Mouse (Mus musculus) Patski (cell line): ENCODE results near the gene Foxi2. TPM values are rescaled to one million over a fixed set of nuclear protein-coding genes. Genes with fewer than 3 reads are reported as not detected.
A peak's percentile ranks its signal among the peaks of the same experiment; 100 is the strongest.

Source experiments
- ATAC-seq: fragments of 100-300 bp; one replicate; pipeline ENCODE4 v1.8.0; 2021
- CTCF ChIA-PET: fragments of 350-600 bp; sonication (Branson Sonifier 250); formaldehyde crosslinking; loops from one replicate; lab custom pipeline; 2022; ENCODE audit warnings: inconsistent platforms; lab: Charles Lee
- POLR2A ChIA-PET: fragments of 350-600 bp; sonication (Branson Sonifier 250); formaldehyde crosslinking; loops from one replicate; lab custom pipeline; 2022; ENCODE audit warnings: antibody characterized with exemption, inconsistent platforms; lab: Charles Lee
- DNase-seq: peaks from one replicate; pipeline ENCODE4 v3.0.0-alpha.2; 2011; ENCODE audit warnings: low read depth, low spot score
- H3K27me3 ChIP-seq: fragments of 371-371 bp; one replicate; pipeline ENCODE4 v1.5.1; 2021
- CTCF ChIP-seq: fragments of 100-300 bp; IDR thresholded peaks from one replicate; pipeline ENCODE4 v1.5.1; 2021
- in situ Hi-C: fragments of 300-500 bp; cut with MboI; formaldehyde crosslinking; loops from 3 replicates; pipeline ENCODE4 v1.11.1; 2018; ENCODE audit warnings: low pct_unique_long_range_greater_than_20kb, mixed read lengths
- polyA plus RNA-seq: library from polyadenylated mRNA; unstranded; gene quantifications from one replicate; pipeline ENCODE4 v1.2.3, GENCODE M21; 2021

The Foxi2 gene
- polyA plus RNA-seq, 1 experiment from 2014 or later = not detected

- CTCF ChIA-PET = interaction anchor here (3.3 kb wide), 1 partner anchor 9 kb away, joined by 11 read pairs; no protein-coding TSS in a partner anchor
- H3K27me3 ChIP-seq = peaks cover 3% of the 10 kb centered on the region
- no peak for TF ChIP-seq CTCF
- POLR2A ChIA-PET = no interaction called here
- DNase-seq (no peak), ATAC-seq (no peak)
- in situ Hi-C loops = loop anchor here (10.0 kb wide), 1 partner anchor 267 kb away; no protein-coding TSS in a partner anchor
These were observed 12.2 kb upstream of the Foxi2 start for GRCm38 (mm10) chr7:135397874-135398273.

DNA sequence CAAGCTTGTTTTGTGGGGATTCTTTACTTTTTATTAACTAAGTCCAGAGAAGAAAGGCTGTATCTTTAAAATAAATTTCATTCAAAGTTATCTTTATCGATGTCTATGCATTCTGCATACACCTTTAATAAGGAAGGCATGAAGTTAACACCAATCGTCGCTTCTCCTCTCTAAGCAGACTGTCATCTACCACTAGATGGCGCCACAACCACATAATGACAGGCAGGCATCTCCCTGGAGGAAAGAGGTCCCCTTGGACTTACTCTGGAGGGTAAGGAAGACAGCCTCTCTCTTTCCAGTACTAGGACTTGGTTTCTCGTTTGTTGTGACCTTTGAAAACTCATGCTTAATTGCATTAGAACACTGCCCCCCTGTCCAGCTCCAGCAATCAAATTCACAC is 6.7 kb upstream of the Foxi2 start:
- DNase-seq (peak; percentile 22), ATAC-seq (no peak)
- ChIA-PET CTCF (interaction anchor here (0.7 to 3.1 kb wide), 15 partner anchors 12 to 312 kb away, joined by 3 to 35 read pairs (median 4); no protein-coding TSS in a partner anchor), POLR2A (no interaction called here)
- peak; percentile 75 for TF ChIP-seq CTCF
- H3K27me3 ChIP-seq = peaks cover 5% of the 10 kb centered on the region
- in situ Hi-C loops = loop anchor here (5.0 kb wide), 1 partner anchor 74 kb away; no protein-coding TSS in a partner anchor

- POLR2A ChIA-PET = no interaction called here
- no peak for TF ChIP-seq CTCF
- ATAC-seq = no peak
These were observed 3.3 kb upstream of the Foxi2 start for GRCm38 (mm10) chr7:135406761-135407160.

GRCm38 (mm10) chr7:135408501-135408900 is 1.6 kb upstream of the Foxi2 start:
- TF ChIP-seq CTCF = no peak
- POLR2A ChIA-PET = no interaction called here

More at GRCm38 (mm10) chr7:135406761-135407160, 3.3 kb upstream of the Foxi2 start:
- in situ Hi-C loops = no loop called here
- peaks cover 22% of the 10 kb centered on the region for H3K27me3 ChIP-seq
- no peak for DNase-seq
- CTCF ChIA-PET = interaction anchor here (1.5 kb wide), 1 partner anchor 79 kb away, joined by 4 read pairs; no protein-coding TSS in a partner anchor

DNA sequence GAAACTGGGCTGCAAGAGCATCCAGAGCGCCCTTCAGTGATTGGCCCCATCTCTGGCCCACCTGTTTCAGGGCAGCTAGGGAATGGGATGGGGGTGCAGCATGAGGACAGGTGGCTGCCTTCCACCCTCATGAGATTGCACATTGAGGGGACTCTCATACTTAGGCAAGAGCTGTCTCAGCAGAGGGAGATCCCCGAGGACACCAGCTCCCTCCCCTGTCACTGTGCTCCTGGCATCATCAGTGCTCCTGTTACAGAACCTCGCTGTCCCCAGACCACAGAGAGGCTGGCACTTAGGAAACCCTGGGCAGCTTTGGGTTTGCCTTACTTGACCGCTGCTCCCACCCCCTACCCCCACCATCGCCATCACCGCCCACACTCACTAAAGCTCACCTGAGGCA is 2.2 kb downstream of the Foxi2 start:
- H3K27me3 ChIP-seq = peaks cover 43% of the 10 kb centered on the region
- ChIA-PET CTCF (no interaction called here), POLR2A (interaction anchor here (0.6 kb wide), 1 partner anchor 10 kb away, joined by 5 read pairs; no protein-coding TSS in a partner anchor)
- ATAC-seq (no peak), DNase-seq (no peak)
- no peak for TF ChIP-seq CTCF
- in situ Hi-C loops = no loop called here

More at GRCm38 (mm10) chr7:135408501-135408900, 1.6 kb upstream of the Foxi2 start:
- no peak for DNase-seq
- CTCF ChIA-PET = no interaction called here
- in situ Hi-C loops = no loop called here
- peaks cover 31% of the 10 kb centered on the region for H3K27me3 ChIP-seq
- no peak for ATAC-seq

GRCm38 (mm10) chr7:135428840-135429239 is 18.7 kb downstream of the Foxi2 start:
- CTCF ChIA-PET = no interaction called here
- POLR2A ChIA-PET = no interaction called here
- no peak for ATAC-seq
- no peak for DNase-seq
- H3K27me3 ChIP-seq = peaks cover 1% of the 10 kb centered on the region
- in situ Hi-C loops = no loop called here
- no peak for TF ChIP-seq CTCF

DNA sequence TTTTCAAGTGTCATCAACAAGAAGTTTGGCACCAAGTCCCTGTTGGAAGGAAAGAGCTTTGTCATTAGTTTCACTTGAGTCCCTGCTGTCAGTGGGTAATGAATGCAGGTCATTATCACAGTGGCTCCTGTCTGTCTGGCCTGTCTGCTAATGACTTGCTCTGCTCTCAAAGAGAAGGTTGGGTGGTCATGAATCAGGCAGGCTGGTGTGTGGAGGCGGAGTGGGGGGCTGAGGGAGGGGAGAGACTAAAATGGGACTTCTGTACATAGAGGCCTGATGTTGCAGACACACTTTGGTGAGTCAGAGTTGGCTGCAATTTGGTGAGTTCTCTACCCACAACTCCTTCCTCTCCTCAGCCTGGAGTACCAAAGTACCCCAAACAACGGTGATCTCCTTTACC is 20.8 kb downstream of the Foxi2 start:
- in situ Hi-C loops = no loop called here
- ATAC-seq (no peak), DNase-seq (no peak)
- CTCF ChIA-PET = no interaction called here
- no peaks in the 10 kb centered on the region for H3K27me3 ChIP-seq
- TF ChIP-seq CTCF = no peak
- POLR2A ChIA-PET = no interaction called here

DNA sequence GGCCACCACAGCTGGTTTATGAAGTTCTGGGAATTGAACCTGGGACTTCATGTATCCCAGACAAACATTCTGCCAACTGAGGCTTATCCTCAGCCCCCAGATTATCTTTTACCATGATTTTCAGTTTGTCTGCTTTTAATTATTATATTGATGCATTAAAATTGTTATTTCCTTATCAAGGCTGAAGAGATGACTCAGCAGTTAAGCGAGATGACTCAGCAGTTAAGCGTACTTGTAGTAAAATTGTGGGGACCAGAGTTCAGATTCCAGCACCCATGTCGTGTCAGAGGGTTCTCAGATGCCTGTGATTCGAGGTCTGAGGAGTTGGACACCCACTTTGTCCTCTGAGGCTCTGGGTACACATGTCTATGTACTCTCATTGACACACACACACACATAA is 33.8 kb downstream of the Foxi2 start:
- ChIA-PET CTCF (no interaction called here), POLR2A (no interaction called here)
- in situ Hi-C loops = no loop called here
- H3K27me3 ChIP-seq = peaks cover 9% of the 10 kb centered on the region
- ATAC-seq = no peak
- TF ChIP-seq CTCF = no peak
- DNase-seq = no peak

DNA sequence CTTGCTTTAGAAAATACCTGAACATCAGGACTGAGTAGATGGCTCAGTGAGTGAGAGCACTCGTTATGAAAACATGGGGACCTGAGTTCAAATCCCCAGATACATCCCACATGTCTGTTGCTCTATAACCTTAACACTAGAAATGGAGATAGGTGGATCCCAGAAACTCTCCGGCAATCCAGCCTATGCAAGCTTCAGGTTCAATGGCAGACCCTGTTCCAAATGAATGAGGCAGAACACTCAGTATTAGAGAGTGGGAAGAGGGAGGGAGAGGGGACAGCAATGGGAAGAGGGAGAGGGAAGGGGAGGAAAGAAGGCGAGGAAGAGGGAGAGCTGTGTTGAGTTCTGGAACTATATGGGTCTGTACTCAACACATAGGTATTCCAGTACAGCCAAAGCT is 41.2 kb downstream of the Foxi2 start:
- DNase-seq = no peak
- peaks cover 3% of the 10 kb centered on the region for H3K27me3 ChIP-seq
- TF ChIP-seq CTCF = no peak
- in situ Hi-C loops = loop anchor here (25.0 kb wide), 1 partner anchor 1614 kb away; no protein-coding TSS in a partner anchor
- ChIA-PET POLR2A (no interaction called here), CTCF (interaction anchor here (1.3 kb wide), 1 partner anchor 26 kb away, joined by 3 read pairs; no protein-coding TSS in a partner anchor)
- no peak for ATAC-seq

- in situ Hi-C loops = loop anchor here (25.0 kb wide), 1 partner anchor 1615 kb away; no protein-coding TSS in a partner anchor
- peaks cover 3% of the 10 kb centered on the region for H3K27me3 ChIP-seq
- no peak for ATAC-seq
- CTCF ChIA-PET = no interaction called here
- no peak for DNase-seq
- no peak for TF ChIP-seq CTCF
- POLR2A ChIA-PET = no interaction called here
These were observed 42.3 kb downstream of the Foxi2 start for GRCm38 (mm10) chr7:135452366-135452765.

DNA sequence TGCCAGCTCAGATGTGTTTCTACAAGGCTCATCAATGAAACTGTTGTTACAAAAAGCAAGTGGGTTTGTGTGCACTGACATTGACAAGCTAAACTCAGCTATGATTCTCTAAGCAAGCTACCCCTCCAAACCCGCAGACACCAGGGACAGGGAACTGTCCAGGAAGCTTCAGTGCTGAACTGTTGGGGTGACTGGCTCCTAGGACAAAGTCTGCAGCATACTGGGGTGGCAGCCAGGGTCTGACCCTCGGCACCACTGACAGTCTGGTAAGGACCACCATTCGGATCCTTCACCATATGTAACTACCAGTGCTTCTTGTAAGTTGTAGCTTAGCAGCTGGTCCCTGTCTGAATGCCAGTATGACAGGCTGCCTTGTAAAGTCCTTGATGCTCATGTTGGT is 43.6 kb downstream of the Foxi2 start:
- POLR2A ChIA-PET = no interaction called here

More for the DNA sequence above, 43.6 kb downstream of the Foxi2 start:
- CTCF ChIA-PET = no interaction called here
- H3K27me3 ChIP-seq = peaks cover 3% of the 10 kb centered on the region
- ATAC-seq (no peak), DNase-seq (no peak)
- TF ChIP-seq CTCF = no peak
- in situ Hi-C loops = loop anchor here (25.0 kb wide), 1 partner anchor 1616 kb away; no protein-coding TSS in a partner anchor

Other genes with a start within 250 kb of the Foxi2 start
- gene Nps, start 151.6 kb upstream of the Foxi2 start, polyA plus RNA-seq = not detected
- not detected for gene Clrn3, start 118.3 kb downstream of the Foxi2 start, polyA plus RNA-seq
- 8.8 TPM for gene Ptpre, start 127.2 kb downstream of the Foxi2 start, polyA plus RNA-seq